Mouse (Mus musculus) myocyte (in vitro differentiated cells): Measurements from ENCODE around the gene Zfp59. TPM values are rescaled to one million over a fixed set of nuclear protein-coding genes. Genes with fewer than 3 reads are reported as not detected.
"Not testable (repeated sequence)": the region's sequence is repeated elsewhere in the genome, so short reads cannot be mapped to it uniquely, and the experiment has no call there.

ENCODE experiments used
- H3K27me3 ChIP-seq: one replicate; pipeline ENCODE4 v1.6.1; 2011; ENCODE audit not compliant: control insufficient read depth, insufficient read depth, insufficient read length
- H3K36me3 ChIP-seq: one replicate; pipeline ENCODE4 v1.6.1; 2011; ENCODE audit not compliant: control insufficient read depth, insufficient read depth
- H3K4me2 ChIP-seq: one replicate; pipeline ENCODE4 v1.6.1; 2011; ENCODE audit warnings: low read depth, control low read depth
- H3K4me3 ChIP-seq: one replicate; pipeline ENCODE4 v1.5.1; 2011; ENCODE audit warnings: mild to moderate bottlenecking, control low read depth, moderate library complexity
- H3K79me2 ChIP-seq: one replicate; pipeline ENCODE4 v1.6.1; 2011; ENCODE audit not compliant: control insufficient read depth, insufficient read depth
- H3ac ChIP-seq: one replicate; pipeline ENCODE4 v1.6.1; 2011; ENCODE audit not compliant: control insufficient read depth, insufficient read length
- CEBPB ChIP-seq: IDR thresholded peaks from 2 replicates; pipeline ENCODE4 v1.6.1; 2011; ENCODE audit warnings: mild to moderate bottlenecking, moderate library complexity; ENCODE audit not compliant: poor library complexity, insufficient read depth, severe bottlenecking
- E2F4 ChIP-seq: IDR thresholded peaks from one replicate; pipeline ENCODE4 v1.6.1; 2011; ENCODE audit warnings: mild to moderate bottlenecking, control low read depth, moderate library complexity; ENCODE audit not compliant: insufficient read depth
- MYOD1 ChIP-seq, 3 experiments: IDR thresholded peaks; one replicate each; pipeline ENCODE4 v1.6.1; 2011; ENCODE audit warnings: control low read depth in 2 of 3, low read depth in 2 of 3, mild to moderate bottlenecking in 2 of 3, moderate library complexity in 1 of 3; ENCODE audit not compliant: insufficient read length in 2 of 3, control insufficient read depth in 1 of 3
- MYOG ChIP-seq, 3 experiments: IDR thresholded peaks; one replicate each; pipeline ENCODE4 v1.6.1; 2011; ENCODE audit warnings: control low read depth in 2 of 3, low read depth in 2 of 3, mild to moderate bottlenecking in 2 of 3; ENCODE audit not compliant: insufficient read length in 2 of 3, control insufficient read depth in 1 of 3, insufficient read depth in 1 of 3
- POLR2A ChIP-seq: IDR thresholded peaks from one replicate; pipeline ENCODE4 v1.6.1; 2011; ENCODE audit warnings: low read depth, mild to moderate bottlenecking, control low read depth, moderate library complexity; ENCODE audit not compliant: insufficient read length
- POLR2AphosphoS2 ChIP-seq: IDR thresholded peaks from one replicate; pipeline ENCODE4 v1.6.1; 2011; ENCODE audit warnings: low read depth, control low read depth; ENCODE audit not compliant: insufficient read length
- REST ChIP-seq: IDR thresholded peaks from one replicate; pipeline ENCODE4 v1.6.1; 2011; ENCODE audit warnings: mild to moderate bottlenecking, control low read depth, moderate library complexity; ENCODE audit not compliant: insufficient read depth, insufficient read length
- SRF ChIP-seq: IDR thresholded peaks from one replicate; pipeline ENCODE4 v1.6.1; 2011; ENCODE audit warnings: low read depth; ENCODE audit not compliant: control insufficient read depth, insufficient read length
- TCF12 ChIP-seq: IDR thresholded peaks from one replicate; pipeline ENCODE4 v1.6.1; 2011; ENCODE audit warnings: mild to moderate bottlenecking, control low read depth; ENCODE audit not compliant: poor library complexity, insufficient read depth, severe bottlenecking
- TCF3 ChIP-seq: IDR thresholded peaks from one replicate; pipeline ENCODE4 v1.6.1; 2011; ENCODE audit warnings: low read depth, control low read depth; ENCODE audit not compliant: insufficient read length
- USF1 ChIP-seq: IDR thresholded peaks from one replicate; pipeline ENCODE4 v1.6.1; 2011; ENCODE audit warnings: low read depth, mild to moderate bottlenecking, control low read depth, moderate library complexity
- polyA plus RNA-seq: library from polyadenylated mRNA; unstranded; fragments of >200 nt; fragmentation: generic; extraction: Trizol; gene quantifications from one replicate; pipeline ENCODE4 v1.2.1, GENCODE M21; 2012; ENCODE audit warnings: missing spikeins

The Zfp59 gene
- 1.2 TPM for polyA plus RNA-seq

GRCm38 (mm10) chr7:27838323-27839249 lies at the start of gene Zfp59:
Gene Zfp59 (plus strand): TSS chr7:27838607.
- Histone ChIP-seq H3K36me3 (no peaks in the 10 kb centered on the region), H3K79me2 (no peaks in the 10 kb centered on the region), H3ac (peak within 1 kb of the TSS; percentile 64), H3K27me3 (no peaks in the 10 kb centered on the region), H3K4me3 (peak within 1 kb of the TSS; percentile 62), H3K4me2 (peak within 1 kb of the TSS; percentile 92)
- TF ChIP-seq USF1: peak; percentile 89
- TF ChIP-seq TCF12: no peak
- TF ChIP-seq REST: no peak
- TF ChIP-seq POLR2A: peak; percentile 49

- Histone ChIP-seq H3K4me3 (no peak overlapping the region), H3K27me3 (no peaks in the 10 kb centered on the region), H3K4me2 (no peak overlapping the region), H3K79me2 (no peaks in the 10 kb centered on the region), H3K36me3 (no peaks in the 10 kb centered on the region), H3ac (no peak overlapping the region)
- TF ChIP-seq POLR2AphosphoS2 (no peak), MYOD1 (IDR thresholded peaks at IDR 0.05; ENCODE audit: control insufficient read depth in 1 of 3, insufficient read length in 2 of 3, low read depth in 2 of 3) (no peak), SRF (no peak), CEBPB (no peak), TCF12 (no peak), USF1 (no peak), TCF3 (no peak)
Observed at GRCm38 (mm10) chr7:27789306-27789705, 49.1 kb upstream of the Zfp59 start.

GRCm38 (mm10) chr7:27793865-27794264 lies 44.5 kb upstream of the Zfp59 start:
- not testable (repeated sequence) for H3K36me3 ChIP-seq, H3K79me2 ChIP-seq, H3K27me3 ChIP-seq, H3ac ChIP-seq, H3K4me2 ChIP-seq, H3K4me3 ChIP-seq

- no peaks in the 10 kb centered on the region for H3K36me3 ChIP-seq
- no peak overlapping the region for H3ac ChIP-seq
- H3K27me3 ChIP-seq: peaks cover 4% of the 10 kb centered on the region
- no peaks in the 10 kb centered on the region for H3K79me2 ChIP-seq
- no peak overlapping the region for H3K4me2 ChIP-seq
- TF ChIP-seq REST (no peak), POLR2A (no peak), TCF12 (no peak), USF1 (no peak), CEBPB (no peak)
- no peak overlapping the region for H3K4me3 ChIP-seq
Observed at GRCm38 (mm10) chr7:27794566-27794965, 43.8 kb upstream of the Zfp59 start.

- no peak for TF ChIP-seq TCF12
- TF ChIP-seq POLR2A: no peak
- TF ChIP-seq SRF: no peak
- TF ChIP-seq MYOG (IDR thresholded peaks at IDR 0.05; ENCODE audit: control insufficient read depth in 1 of 3, insufficient read depth in 1 of 3, insufficient read length in 2 of 3, low read depth in 2 of 3): no peak
- no peak for TF ChIP-seq CEBPB
- no peak for TF ChIP-seq REST
- TF ChIP-seq E2F4: no peak
- H3K4me3 ChIP-seq: no peak overlapping the region
Observed at GRCm38 (mm10) chr7:27797906-27798811, 40.2 kb upstream of the Zfp59 start.

More at GRCm38 (mm10) chr7:27797906-27798811, 40.2 kb upstream of the Zfp59 start:
- H3ac ChIP-seq: no peak overlapping the region
- no peaks in the 10 kb centered on the region for H3K79me2 ChIP-seq
- peaks cover 4% of the 10 kb centered on the region for H3K27me3 ChIP-seq
- H3K4me2 ChIP-seq: no peak overlapping the region
- H3K36me3 ChIP-seq: no peaks in the 10 kb centered on the region
